20 mouse cellular contexts compared by ENCODE assay signal in genomic region chr17:29584737-29585136, GRCm38 (mm10). TPM values are rescaled to one million over a fixed set of nuclear protein-coding genes. Genes with fewer than 3 reads are reported as not detected.
"Had no signal": no experiment of that assay in that cellular context is flagged by ENCODE, and none has a peak within 500 bp of the region (broad histone marks: within the 10 kb centered on the region; RNA-seq: fewer than 3 reads in every experiment).

No protein-coding gene starts in this region.

- H3K4me3 ChIP-seq: limb, embryonic 12.5 days; liver, embryonic 13.5 days; lung, embryonic 15.5 days; myocyte; neural tube, embryonic 15.5 days; stomach, embryonic 15.5 days had no signal

- H3K4me2 ChIP-seq: limb, embryonic 12.5 days; liver, embryonic 13.5 days; lung, embryonic 15.5 days; neural tube, embryonic 15.5 days; stomach, embryonic 15.5 days had no signal

- H3K27me3 ChIP-seq: limb, embryonic 12.5 days; liver, embryonic 13.5 days; lung, embryonic 15.5 days; neural tube, embryonic 15.5 days; stomach, embryonic 15.5 days had no signal

- H3K9me3 ChIP-seq: limb, embryonic 12.5 days; liver, embryonic 13.5 days; lung, embryonic 15.5 days; neural tube, embryonic 15.5 days; stomach, embryonic 15.5 days had no signal

- ATAC-seq: intestine, embryonic 16.5 days; liver, postnatal 0 days had no signal

- DNase-seq: kidney, adult 8-10 months; kidney, postnatal 25 days; liver; liver, embryonic 13.5 days; liver, postnatal 0 days; midbrain, embryonic 14.5 days had no signal

- H3K9ac ChIP-seq: limb, embryonic 12.5 days; liver, embryonic 13.5 days; liver, postnatal 0 days; lung, embryonic 15.5 days; neural tube, embryonic 15.5 days; stomach, embryonic 15.5 days had no signal

- H3K27ac ChIP-seq: limb, embryonic 12.5 days; liver, embryonic 13.5 days; lung, embryonic 15.5 days; neural tube, embryonic 15.5 days; stomach, embryonic 15.5 days had no signal

RNA-seq across cellular contexts. Expression of gene Tmem217, which starts 32.6 kb away (rescaled TPM):
- total RNA-seq: layer of hippocampus, adult 8-10 months; left cerebral cortex, adult 18-20 months; left cerebral cortex, postnatal 25 days; megakaryocyte-erythroid progenitor cell, adult 5-6 weeks had no signal
- polyA plus RNA-seq: liver, postnatal 0 days; myocyte; spleen, adult 2 months had no signal

RNA-seq across cellular contexts. Expression of gene Gm17657, which starts 35.3 kb away (rescaled TPM):
- total RNA-seq: layer of hippocampus, adult 8-10 months; left cerebral cortex, adult 18-20 months; left cerebral cortex, postnatal 25 days; megakaryocyte-erythroid progenitor cell, adult 5-6 weeks had no signal
- polyA plus RNA-seq: intestine, embryonic 16.5 days; kidney, embryonic 16.5 days; limb, embryonic 12.5 days; liver, embryonic 13.5 days; liver, postnatal 0 days; lung, embryonic 15.5 days; midbrain, embryonic 14.5 days; myocyte; neural tube, embryonic 11.5 days; neural tube, embryonic 15.5 days; spleen, adult 2 months; stomach, embryonic 15.5 days; thymus, postnatal 0 days had no signal
